Mouse (Mus musculus): ENCODE data around the gene Sppl3.
A peak's percentile ranks its signal among the peaks of the same experiment; 100 is the strongest.
"Not testable (repeated sequence)": the region's sequence is repeated elsewhere in the genome, so short reads cannot be mapped to it uniquely, and the experiment has no call there.

Sppl3 gene

DNA sequence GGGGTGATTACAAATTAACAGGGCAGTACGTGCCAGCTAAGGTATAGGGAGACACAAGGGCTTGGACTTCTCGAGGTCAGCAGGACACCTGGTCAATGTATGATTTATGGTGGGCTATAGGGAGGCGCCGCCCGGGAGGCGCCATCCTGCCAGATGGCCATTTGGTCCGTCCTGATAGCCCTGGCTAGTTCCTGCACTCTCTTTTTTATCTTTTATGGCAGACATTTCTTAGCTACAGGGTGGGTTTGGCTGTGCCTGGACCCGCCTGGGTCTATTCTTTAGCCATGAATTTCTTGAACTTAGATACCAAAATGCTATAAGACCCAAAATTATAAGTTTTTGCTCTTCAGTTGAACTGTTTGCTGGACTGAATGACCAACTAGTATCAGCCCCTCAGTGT is 62.4 kb downstream of the Sppl3 start:
- not testable (repeated sequence) for DNase-seq (ENCODE audit: low spot score)

DNA sequence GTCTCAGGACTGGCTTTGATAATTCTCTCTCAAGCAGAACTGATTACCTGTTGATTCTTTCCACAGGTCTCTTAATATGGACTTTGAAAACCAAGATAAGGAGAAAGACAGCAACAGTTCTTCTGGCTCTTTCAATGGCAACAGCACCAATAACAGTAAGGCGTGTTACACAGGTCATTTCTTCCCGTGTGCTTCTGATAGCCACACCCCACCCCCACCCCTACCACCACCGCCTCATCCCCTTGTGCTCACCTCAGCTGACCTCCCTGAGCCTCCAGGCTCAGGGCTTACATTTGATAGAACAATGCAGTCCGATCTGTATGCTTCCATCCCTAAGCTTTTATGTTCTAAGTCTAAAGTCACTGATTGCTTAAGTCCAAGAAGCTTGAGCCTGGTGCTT is 63.8 kb downstream of the Sppl3 start:
- no peak for DNase-seq (ENCODE audit: low spot score)

- peak; percentile 35 for DNase-seq (ENCODE audit: low spot score)
Measured at GRCm38 (mm10) chr5:115076144-115076901, 65.4 kb downstream of the Sppl3 start.

- no peak for DNase-seq (ENCODE audit: low spot score)
Measured at GRCm38 (mm10) chr5:115081636-115082035, 70.7 kb downstream of the Sppl3 start.

- no peak for DNase-seq (ENCODE audit: low spot score)
Measured at GRCm38 (mm10) chr5:115083492-115083891, 72.6 kb downstream of the Sppl3 start.

DNA sequence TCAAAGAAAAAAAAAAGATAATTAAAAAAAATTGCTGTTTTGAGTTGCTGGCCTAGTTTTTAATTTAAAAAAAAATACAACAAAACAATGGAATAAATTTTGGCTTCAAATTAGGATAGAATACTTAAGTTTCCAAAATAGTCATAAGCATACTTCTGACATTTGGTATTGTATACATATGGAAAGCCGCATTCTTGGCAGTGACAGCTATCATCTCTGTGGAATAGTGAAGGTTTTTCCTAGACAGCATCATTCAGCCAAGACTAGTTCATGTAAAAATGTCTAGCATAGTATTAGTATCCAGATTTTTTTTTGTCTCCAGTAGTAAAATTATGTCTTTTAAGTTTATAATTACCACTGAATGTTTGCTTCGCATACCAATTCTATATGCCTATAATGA is 74.7 kb downstream of the Sppl3 start:
- DNase-seq (ENCODE audit: low spot score): no peak

- DNase-seq (ENCODE audit: low spot score): no peak
Measured at GRCm38 (mm10) chr5:115089592-115090268, 78.8 kb downstream of the Sppl3 start.

DNA sequence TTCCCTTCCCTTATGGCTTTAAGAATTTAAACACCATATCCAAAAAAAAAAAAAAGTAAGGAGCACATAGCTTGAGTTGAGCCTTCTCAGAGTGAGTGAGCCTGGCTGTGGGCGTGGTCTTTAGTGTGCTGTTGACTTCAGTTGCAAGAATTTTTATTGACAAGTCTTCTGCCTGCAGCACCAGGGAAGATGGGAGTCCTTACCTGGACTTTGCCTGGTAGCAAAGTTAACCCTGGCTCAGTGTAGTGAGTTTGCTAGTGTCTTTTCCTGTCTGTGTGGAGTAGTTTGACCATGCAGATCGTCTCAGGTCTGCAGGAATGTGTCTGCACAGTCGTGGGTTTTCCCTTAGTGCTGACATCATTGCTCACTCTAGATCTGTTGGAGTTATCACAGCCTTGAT is 80.1 kb downstream of the Sppl3 start:
- no peak for DNase-seq (ENCODE audit: low spot score)

DNA sequence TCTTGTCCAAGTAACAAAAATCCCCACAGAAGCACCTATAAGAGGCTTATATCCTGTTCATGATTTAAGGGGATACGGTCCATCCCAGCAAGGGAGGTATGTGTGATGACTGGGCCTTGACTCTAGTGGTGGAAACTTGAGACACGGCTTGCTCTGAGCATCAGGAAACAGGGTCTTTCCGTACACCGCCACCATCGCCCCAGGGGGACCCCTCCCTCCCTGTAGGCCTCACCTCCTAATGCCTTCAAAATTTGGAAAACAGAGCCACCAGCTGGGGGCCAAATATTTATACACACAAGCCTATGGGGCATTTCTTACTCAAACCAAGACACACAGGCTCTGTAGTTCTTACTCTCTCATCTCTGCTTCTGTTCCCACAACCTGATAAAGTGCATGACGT is 80.8 kb downstream of the Sppl3 start:
- DNase-seq (ENCODE audit: low spot score): no peak

GRCm38 (mm10) chr5:115098195-115098594 is 87.3 kb downstream of the Sppl3 start, which contains the start of gene Gm10401:
Gm10401 (minus strand) TSS chr5:115098295.
- DNase-seq (ENCODE audit: low spot score): no peak

- no peak for DNase-seq (ENCODE audit: low spot score)
Measured at GRCm38 (mm10) chr5:115099530-115099929, 88.6 kb downstream of the Sppl3 start.

DNA sequence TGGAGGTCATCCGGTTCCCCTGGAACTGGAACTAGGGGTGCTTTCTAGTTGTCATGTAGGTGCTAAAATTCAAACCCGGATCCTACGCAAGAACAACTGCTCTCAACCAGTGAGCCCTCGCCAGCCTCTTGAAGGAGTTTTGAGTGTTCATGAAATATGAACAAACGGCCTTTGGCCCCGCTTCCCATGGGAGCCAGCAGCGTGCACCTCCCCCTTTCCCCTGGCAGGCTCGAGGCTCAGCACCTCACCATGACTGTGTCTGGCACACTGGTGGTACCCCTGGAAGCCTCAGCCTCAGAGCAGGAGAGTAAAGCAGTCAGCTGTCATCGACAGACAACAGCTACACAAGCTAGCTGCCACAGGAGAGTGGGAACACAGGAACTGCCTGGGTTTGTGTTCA is 89.1 kb downstream of the Sppl3 start:
- no peak for DNase-seq (ENCODE audit: low spot score)

DNA sequence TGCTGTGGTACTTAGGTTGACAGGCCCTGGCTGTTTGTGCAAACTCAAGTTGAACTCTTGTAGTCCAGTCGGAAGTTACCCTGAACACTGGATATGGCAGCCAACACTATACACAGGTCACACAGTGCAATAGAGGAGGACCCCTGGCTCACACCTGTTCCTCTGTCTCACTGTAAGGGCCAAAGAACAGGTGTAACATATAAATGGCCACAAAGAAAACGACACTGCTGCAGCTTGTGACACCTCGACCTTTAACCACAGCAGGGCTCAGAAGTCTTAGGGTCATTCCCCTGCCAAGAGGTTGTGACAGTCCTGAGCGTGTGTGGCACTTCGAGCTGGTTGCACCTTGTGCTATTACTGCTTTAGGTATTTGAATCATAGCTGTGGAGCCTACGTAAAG is 89.5 kb downstream of the Sppl3 start:
- no peak for DNase-seq (ENCODE audit: low spot score)

DNA sequence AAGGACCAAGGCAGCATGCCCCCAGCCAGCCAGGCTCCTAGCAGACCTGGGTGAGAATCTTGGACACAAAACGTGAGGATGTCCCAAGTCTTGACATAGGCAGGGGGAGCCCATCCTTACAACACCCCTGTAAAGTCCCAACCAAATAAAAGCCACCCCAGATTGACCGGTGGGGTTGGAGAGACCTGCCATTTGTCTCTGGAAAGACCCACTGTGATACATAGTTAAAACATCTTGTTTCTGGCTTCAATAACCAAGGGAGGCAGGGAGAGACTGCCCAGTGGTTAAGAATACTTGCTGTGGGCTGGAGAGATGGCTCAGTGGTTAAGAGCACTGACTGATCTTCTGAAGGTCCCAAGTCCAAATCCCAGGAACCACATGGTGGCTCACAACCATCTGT is 91.3 kb downstream of the Sppl3 start:
- no peak for DNase-seq (ENCODE audit: low spot score)

- not testable (repeated sequence) for DNase-seq (ENCODE audit: low spot score)
Measured at GRCm38 (mm10) chr5:115103253-115103652, 92.3 kb downstream of the Sppl3 start.

GRCm38 (mm10) chr5:115111156-115111555 is 100.2 kb downstream of the Sppl3 start:
- DNase-seq (ENCODE audit: low spot score): no peak

DNA sequence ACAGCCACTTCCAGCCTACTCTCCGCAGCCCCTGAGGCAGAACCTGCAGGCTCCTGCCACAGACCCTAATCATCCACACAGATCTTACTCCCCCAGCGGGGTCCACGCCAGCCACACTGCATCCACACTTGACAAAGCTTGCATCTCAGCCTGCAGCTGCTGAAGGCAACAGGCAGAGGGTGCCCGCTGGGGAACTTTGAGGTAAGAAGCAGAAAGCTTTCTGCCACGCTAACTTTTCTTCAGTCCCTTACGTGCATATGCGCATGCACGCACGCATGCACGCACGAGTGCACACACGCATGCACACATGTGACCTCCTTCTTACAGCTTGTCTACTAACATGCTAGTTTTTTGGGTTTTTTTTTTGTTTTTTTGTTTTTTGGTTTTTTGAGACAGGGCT is 102.3 kb downstream of the Sppl3 start:
- DNase-seq (ENCODE audit: low spot score): no peak

DNA sequence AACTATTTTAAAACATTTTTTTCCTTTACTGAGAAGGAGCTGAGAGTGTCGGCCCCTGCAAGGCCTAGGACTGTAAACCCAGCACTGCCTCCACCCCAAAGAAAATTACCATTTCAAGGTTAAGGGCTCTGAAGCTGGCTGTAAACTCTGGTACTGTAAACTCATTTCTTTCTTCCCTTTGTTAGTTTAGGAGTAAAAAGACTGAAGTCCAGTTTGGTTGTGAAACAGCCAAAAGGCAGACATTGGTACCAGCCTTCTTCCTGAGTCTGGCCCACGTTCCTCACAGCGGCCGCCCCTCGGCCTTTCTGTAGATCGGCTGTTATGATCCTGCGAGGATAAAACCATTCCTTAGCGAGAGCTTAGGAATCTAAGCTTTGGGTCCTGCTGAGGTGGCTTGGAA is 103.6 kb downstream of the Sppl3 start:
- no peak for DNase-seq (ENCODE audit: low spot score)

DNA sequence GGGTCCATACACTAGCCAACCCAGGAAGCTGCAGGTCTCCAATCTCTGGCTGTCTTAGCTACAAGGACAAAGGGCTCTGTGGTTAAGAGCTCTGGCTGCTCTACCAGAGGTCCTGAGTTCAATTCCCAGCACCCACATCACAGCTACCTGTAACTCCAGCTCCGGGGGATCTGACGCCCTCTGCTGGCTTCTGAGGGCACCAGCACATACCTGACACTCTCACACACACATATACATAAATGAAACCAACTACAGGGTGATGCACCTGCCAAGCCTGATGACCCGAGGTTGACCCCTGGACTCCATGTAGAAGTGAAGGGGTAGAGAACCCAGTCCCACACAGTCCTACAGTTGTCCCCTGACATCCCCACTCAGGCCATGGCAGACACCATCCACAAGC is 105.5 kb downstream of the Sppl3 start:
- DNase-seq (ENCODE audit: low spot score): no peak

- no peak for DNase-seq (ENCODE audit: low spot score)
Measured at GRCm38 (mm10) chr5:115117467-115117866, 106.5 kb downstream of the Sppl3 start.

DNA sequence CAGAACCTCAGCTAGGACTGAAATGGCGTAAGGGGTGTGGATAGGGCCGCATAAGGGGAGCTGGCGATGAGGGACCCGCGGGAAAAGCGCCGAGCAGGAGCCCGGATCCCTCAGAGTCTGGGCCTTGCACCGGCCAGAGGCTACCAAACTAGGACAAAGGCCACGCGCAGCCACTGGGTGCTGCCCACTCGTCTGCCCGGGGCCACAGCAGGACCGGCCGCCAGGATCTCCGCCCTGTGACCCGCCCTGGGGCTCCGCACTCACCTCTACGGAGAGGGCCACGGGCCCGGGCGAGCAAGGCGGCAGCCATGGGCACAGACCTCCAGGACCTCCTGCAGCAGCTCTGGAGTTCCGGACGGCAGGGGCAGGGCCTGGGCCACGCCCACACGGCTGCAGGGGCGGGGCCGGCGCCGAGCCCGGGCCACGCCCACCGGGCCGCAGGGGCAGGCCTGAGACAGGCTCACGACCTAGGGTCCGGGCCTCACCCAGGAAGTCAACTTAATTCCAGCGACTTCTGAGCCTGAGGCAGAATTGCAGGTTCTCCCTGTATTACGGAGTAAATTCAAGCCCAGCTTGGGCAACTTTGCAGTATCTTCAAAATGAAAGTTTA is 108.1 kb downstream of the Sppl3 start, which contains the start of gene Acads:
Gene Acads (minus strand): TSS at position 386 of the 610 bp plus-strand sequence.
- DNase-seq (ENCODE audit: low spot score): peak; percentile 65

DNA sequence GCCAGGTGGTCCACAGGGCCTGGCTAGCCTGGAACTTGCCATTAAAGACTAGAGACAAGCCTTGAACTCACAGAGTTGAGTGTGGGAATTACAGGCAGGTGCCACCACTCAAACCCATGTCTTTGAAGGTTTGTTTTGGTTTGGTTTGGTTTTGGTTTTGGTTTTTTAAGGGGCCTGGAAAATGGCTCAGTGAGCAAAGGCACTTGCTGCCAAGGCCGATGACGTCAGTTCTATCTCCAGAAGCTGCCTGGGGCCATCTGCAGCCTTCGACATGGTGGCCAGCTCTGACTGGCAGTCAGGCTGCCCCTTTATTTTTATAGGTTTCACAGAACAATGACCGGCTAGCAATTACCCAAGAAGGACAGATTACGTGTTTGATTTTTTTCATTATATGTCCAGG is 110.0 kb downstream of the Sppl3 start:
- DNase-seq (ENCODE audit: low spot score): peak; percentile 71

- DNase-seq (ENCODE audit: low spot score): no peak
Measured at GRCm38 (mm10) chr5:115124690-115125089, 113.8 kb downstream of the Sppl3 start.

Data from MN1 (cell line).